Mouse (Mus musculus) CH12.LX (cell line): ENCODE results near the gene Slc13a4. TPM values are rescaled to one million over a fixed set of nuclear protein-coding genes. Genes with fewer than 3 reads are reported as not detected.

Source experiments
- DNase-seq: peaks from one replicate; pipeline ENCODE4 v3.0.0-alpha.2; 2013; ENCODE audit errors: extremely low read depth
- H3K27ac ChIP-seq: 2 replicates; pipeline ENCODE4 v1.5.1; 2012; ENCODE audit warnings: low read depth, mild to moderate bottlenecking, control low read depth, moderate library complexity; ENCODE audit not compliant: insufficient read depth
- H3K27me3 ChIP-seq: replicated peaks from 2 replicates; pipeline ENCODE3; 2012; ENCODE audit warnings: inconsistent platforms
- H3K36me3 ChIP-seq, 2 experiments: replicated peaks in 1 of 2; 2 replicates each; pipeline versions ENCODE3 to v1.6.1; 2012; ENCODE audit warnings: inconsistent platforms in 1 of 2, low read length in 1 of 2, mild to moderate bottlenecking in 1 of 2, mixed read lengths in 1 of 2, moderate library complexity in 1 of 2; ENCODE audit not compliant: control insufficient read depth in 1 of 2, insufficient read depth in 1 of 2
- H3K4me1 ChIP-seq, 2 experiments: 2 replicates each; pipeline ENCODE4 v1.6.1; 2012; ENCODE audit warnings: inconsistent platforms in 1 of 2, moderate library complexity in 1 of 2; ENCODE audit not compliant: insufficient read depth in 2 of 2, control insufficient read depth in 1 of 2
- H3K4me2 ChIP-seq: 2 replicates; pipeline ENCODE4 v1.6.1; 2012; ENCODE audit warnings: low read depth, mild to moderate bottlenecking, control low read depth; ENCODE audit not compliant: poor library complexity, insufficient read depth, severe bottlenecking
- H3K4me3 ChIP-seq, 3 experiments: fragments of 150-350 bp in 1 of 3; sonication (generic) in 1 of 3; replicated peaks in 1 of 3; 2 replicates each; pipeline versions ENCODE3 to v1.5.1; 2011 to 2012; ENCODE audit warnings: low read depth in 2 of 3, low read length in 2 of 3, mild to moderate bottlenecking in 2 of 3, moderate library complexity in 2 of 3, control low read depth in 1 of 3, improper control_type of control experiment in 1 of 3, inconsistent platforms in 1 of 3, mixed read lengths in 1 of 3; ENCODE audit not compliant: poor library complexity in 1 of 3
- H3K79me2 ChIP-seq: replicated peaks from 2 replicates; pipeline ENCODE4 v1.6.1; 2012; ENCODE audit warnings: mild to moderate bottlenecking, moderate library complexity; ENCODE audit not compliant: control insufficient read depth, poor library complexity, insufficient read depth, severe bottlenecking; ENCODE audit errors: extremely low read depth
- H3K9ac ChIP-seq: 2 replicates; pipeline ENCODE4 v1.6.1; 2012; ENCODE audit warnings: low read depth, mild to moderate bottlenecking, control low read depth, moderate library complexity; ENCODE audit not compliant: insufficient read depth
- H3K9me3 ChIP-seq: replicated peaks from 2 replicates; pipeline ENCODE3; 2012; ENCODE audit warnings: low read length, inconsistent platforms, mixed read lengths
- BHLHE40 ChIP-seq: IDR thresholded peaks from 2 replicates; pipeline ENCODE4 v1.6.1; 2011; ENCODE audit warnings: mild to moderate bottlenecking, low read depth, low read length, improper control_type of control experiment
- CHD1 ChIP-seq: IDR thresholded peaks from 2 replicates; pipeline ENCODE4 v1.6.1; 2012; ENCODE audit warnings: low read depth, low read length, improper control_type of control experiment, inconsistent platforms
- CHD2 ChIP-seq: IDR thresholded peaks from 2 replicates; pipeline ENCODE4 v1.6.1; 2011; ENCODE audit warnings: low read length, improper control_type of control experiment
- CTCF ChIP-seq, 2 experiments: IDR thresholded peaks in 1 of 2; conservative IDR thresholded peaks in 1 of 2; 2 replicates each; pipeline ENCODE4 v1.5.1; 2011 to 2012; ENCODE audit warnings: low read depth in 2 of 2, low read length in 2 of 2, improper control_type of control experiment in 1 of 2, inconsistent platforms in 1 of 2, mild to moderate bottlenecking in 1 of 2, moderate library complexity in 1 of 2
- MAFK ChIP-seq: IDR thresholded peaks from 2 replicates; pipeline ENCODE4 v1.6.1; 2011; ENCODE audit warnings: low read length, improper control_type of control experiment; ENCODE audit not compliant: insufficient replicate concordance
- MAZ ChIP-seq: IDR thresholded peaks from 2 replicates; pipeline ENCODE4 v1.6.1; 2012; ENCODE audit warnings: low read depth, mild to moderate bottlenecking, inconsistent platforms, low read length, improper control_type of control experiment, moderate library complexity
- MYC ChIP-seq: IDR thresholded peaks from 2 replicates; pipeline ENCODE4 v1.6.1; 2011; ENCODE audit warnings: low read depth, mild to moderate bottlenecking, improper control_type of control experiment, low read length
- NRF1 ChIP-seq: IDR thresholded peaks from 2 replicates; pipeline ENCODE4 v1.6.1; 2014; ENCODE audit warnings: low read depth, mild to moderate bottlenecking, inconsistent platforms, low read length, improper control_type of control experiment, moderate library complexity
- PAX5 ChIP-seq: IDR thresholded peaks from 2 replicates; pipeline ENCODE4 v1.6.1; 2012; ENCODE audit warnings: low read length, inconsistent platforms, mixed read lengths
- SIN3A ChIP-seq: IDR thresholded peaks from 2 replicates; pipeline ENCODE4 v1.6.1; 2012; ENCODE audit warnings: low read length, improper control_type of control experiment, inconsistent platforms
- TBP ChIP-seq: conservative IDR thresholded peaks from 2 replicates; pipeline ENCODE4 v1.6.1; 2011; ENCODE audit warnings: low read depth, low read length, improper control_type of control experiment
- USF1 ChIP-seq: IDR thresholded peaks from 2 replicates; pipeline ENCODE4 v1.6.1; 2014; ENCODE audit warnings: low read depth, mild to moderate bottlenecking, inconsistent platforms, low read length, improper control_type of control experiment
- USF2 ChIP-seq: conservative IDR thresholded peaks from 2 replicates; pipeline ENCODE4 v1.6.1; 2011; ENCODE audit warnings: low read depth, low read length, improper control_type of control experiment
- ZKSCAN1 ChIP-seq: IDR thresholded peaks from 2 replicates; pipeline ENCODE4 v1.6.1; 2012; ENCODE audit warnings: low read depth, inconsistent platforms, low read length, improper control_type of control experiment, borderline replicate concordance
- ZMIZ1 ChIP-seq: IDR thresholded peaks from 2 replicates; pipeline ENCODE4 v1.6.1; 2012; ENCODE audit warnings: low read depth, mild to moderate bottlenecking, inconsistent platforms, low read length, improper control_type of control experiment
- dilution Hi-C: fragments of 300-500 bp; cut with MboI; formaldehyde crosslinking; loops from 2 replicates; pipeline ENCODE4 v1.14.3; 2020; ENCODE audit warnings: low sequenced_read_pairs; ENCODE audit not compliant: extremely low pct_unique_long_range_greater_than_20kb, extremely low pct_ligation_motif_present
- in situ Hi-C: fragments of 300-500 bp; cut with MboI; formaldehyde crosslinking; loops from 3 replicates; pipeline ENCODE4 v1.14.3; 2019; ENCODE audit warnings: low sequenced_read_pairs, low pct_ligation_motif_present, low pct_unique_long_range_greater_than_20kb, mixed read lengths
- polyA plus RNA-seq: library from polyadenylated mRNA; unstranded; fragments of >175 nt; gene quantifications from 2 replicates; pipeline ENCODE4 v1.2.1, GENCODE M21; 2012; ENCODE audit warnings: low read depth; ENCODE audit not compliant: insufficient read length
- total RNA-seq, 2 experiments: library from RNA; depleted of rRNA; stranded (reverse); fragments of 300-350 nt in 1 of 2; fragments of >200 nt in 1 of 2; gene quantifications; 2 replicates each; pipeline ENCODE4 v1.2.3; 2012 to 2014

Gene Slc13a4
- total and polyA plus RNA-seq, 3 experiments = not detected

- Histone ChIP-seq H3K4me1 (no peaks in the 10 kb centered on the region), H3K9me3 (no peaks in the 10 kb centered on the region), H3K4me3 (no peak overlapping the region), H3K9ac (no peak overlapping the region), H3K27me3 (no peaks in the 10 kb centered on the region), H3K4me2 (no peak overlapping the region), H3K36me3 (peaks cover 0 to 4% of the 10 kb centered on the region in 2 experiments), H3K79me2 (no peaks in the 10 kb centered on the region), H3K27ac (no peak overlapping the region)
- dilution Hi-C loops = no loop called here
- in situ Hi-C loops = no loop called here
- no peak for TF ChIP-seq TBP
- no peak for DNase-seq
Observed at GRCm38 (mm10) chr6:35269643-35270042, 38.3 kb downstream of the Slc13a4 start.

GRCm38 (mm10) chr6:35268711-35269110 lies 39.2 kb downstream of the Slc13a4 start:
- no peak overlapping the region for H3K4me3 ChIP-seq
- H3K9me3 ChIP-seq = no peaks in the 10 kb centered on the region
- no peaks in the 10 kb centered on the region for H3K4me1 ChIP-seq
- H3K27ac ChIP-seq = no peak overlapping the region
- H3K36me3 ChIP-seq = peaks cover 0 to 8% of the 10 kb centered on the region in 2 experiments
- dilution Hi-C loops (no loop called here), in situ Hi-C loops (no loop called here)
- no peak for DNase-seq
- H3K9ac ChIP-seq = no peak overlapping the region
- H3K4me2 ChIP-seq = no peak overlapping the region
- no peaks in the 10 kb centered on the region for H3K27me3 ChIP-seq
- TF ChIP-seq USF1 (no peak), ZKSCAN1 (no peak), MYC (no peak), CTCF (conservative IDR thresholded peaks at IDR 0.05 in 1 of 2, IDR thresholded peaks at IDR 0.05 in 1 of 2; ENCODE audit: low read depth in 2 of 2, low read length in 2 of 2) (no peak), MAZ (no peak), CHD1 (no peak), USF2 (no peak), MAFK (no peak), BHLHE40 (no peak), NRF1 (no peak), ZMIZ1 (no peak), PAX5 (no peak), SIN3A (no peak), CHD2 (no peak)
- no peaks in the 10 kb centered on the region for H3K79me2 ChIP-seq
